Mouse (Mus musculus): Measurements from ENCODE around the gene Ctc1.

- no peak for TF ChIP-seq MYOG (IDR thresholded peaks at IDR 0.05; ENCODE audit: control insufficient read depth in 1 of 3, insufficient read depth in 1 of 3, insufficient read length in 2 of 3, low read depth in 2 of 3)
- no peak for TF ChIP-seq POLR2A (IDR thresholded peaks at IDR 0.05; ENCODE audit: insufficient read length, low read depth)
- TF ChIP-seq TCF3 (IDR thresholded peaks at IDR 0.05; ENCODE audit: insufficient read length, low read depth) = no peak
These were observed 36.1 kb downstream of the Ctc1 start for GRCm38 (mm10) chr11:69051771-69052170.

Data from myocyte (in vitro differentiated cells).